Mouse (Mus musculus) midbrain, postnatal 0 days (tissue): ENCODE results near the gene Arhgef12. TPM values are rescaled to one million over a fixed set of nuclear protein-coding genes. Genes with fewer than 3 reads are reported as not detected.
A peak's percentile ranks its signal among the peaks of the same experiment; 100 is the strongest.

ENCODE experiments used
- ATAC-seq: fragments of 200-750 bp; cut with Nextera tagmentation; 2 replicates; pipeline ENCODE4 v1.8.0; 2017; ENCODE audit warnings: moderate number of reproducible peaks, mild to moderate bottlenecking, moderate TSS enrichment, moderate library complexity; ENCODE audit not compliant: low FRiP score
- DNase-seq: peaks from one replicate; pipeline ENCODE4 v3.0.0-alpha.2; 2015; ENCODE audit warnings: low spot score
- H3K27ac ChIP-seq: fragments of 300-500 bp; sonication (generic); 2 replicates; pipeline ENCODE4 v1.5.1; 2014; ENCODE audit warnings: low read depth, mild to moderate bottlenecking, low read length, mixed read lengths
- H3K27me3 ChIP-seq: fragments of 300-500 bp; sonication (generic); 2 replicates; pipeline ENCODE4 v1.6.1; 2014; ENCODE audit warnings: low read length, control low read depth, mixed read lengths; ENCODE audit not compliant: insufficient read depth
- H3K36me3 ChIP-seq: fragments of 300-500 bp; sonication (generic); 2 replicates; pipeline ENCODE4 v1.6.1; 2014; ENCODE audit warnings: low read length, control low read depth, mixed read lengths; ENCODE audit not compliant: insufficient read depth
- H3K4me1 ChIP-seq: fragments of 300-500 bp; sonication (generic); 2 replicates; pipeline ENCODE4 v1.6.1; 2014; ENCODE audit warnings: mild to moderate bottlenecking, control low read depth, antibody characterized with exemption, low read length, mixed read lengths; ENCODE audit not compliant: insufficient read depth
- H3K4me2 ChIP-seq: fragments of 300-500 bp; sonication (generic); 2 replicates; pipeline ENCODE4 v1.6.1; 2014; ENCODE audit warnings: low read depth, mild to moderate bottlenecking, low read length, mixed read lengths; ENCODE audit not compliant: poor library complexity, severe bottlenecking
- H3K4me3 ChIP-seq: fragments of 300-500 bp; sonication (generic); 2 replicates; pipeline ENCODE4 v1.5.1; 2014; ENCODE audit warnings: low read depth, mild to moderate bottlenecking, low read length, moderate library complexity
- H3K9ac ChIP-seq: fragments of 300-500 bp; sonication (generic); replicated peaks from 2 replicates; pipeline ENCODE4 v1.6.1; 2014; ENCODE audit warnings: mild to moderate bottlenecking, low read length, moderate library complexity, mixed read lengths; ENCODE audit not compliant: poor library complexity, severe bottlenecking
- H3K9me3 ChIP-seq: fragments of 300-500 bp; sonication (generic); 2 replicates; pipeline ENCODE4 v1.6.1; 2016; ENCODE audit warnings: low read length, control low read depth
- CTCF ChIP-seq: IDR thresholded peaks from 2 replicates; pipeline ENCODE4 v1.5.1; 2016; ENCODE audit warnings: antibody characterized with exemption, mild to moderate bottlenecking
- WGBS: fragments of 180-500 bp; shearing (Covaris S2); extraction: QIAGEN DNeasy Blood & Tissue Kit; methylation state at CpG from one replicate; pipeline ENCODE4 v1.1.7; 2014; 5-methylcytosine and 5-hydroxymethylcytosine counted together
- polyA plus RNA-seq: library from polyadenylated mRNA; unstranded; fragments of >200 nt; fragmentation: Nextera tagmentation; extraction: Ambion mirVana; gene quantifications from 2 replicates; pipeline ENCODE4 v1.2.1, GENCODE M21; 2015
- total RNA-seq: library from RNA; depleted of rRNA; stranded (reverse); fragments of >200 nt; gene quantifications from 2 replicates; pipeline ENCODE4 v1.2.3, GENCODE M21; 2014

The Arhgef12 gene
- total and polyA plus RNA-seq, 2 experiments from 2014 or later, result 17.0 to 97.1 TPM

GRCm38 (mm10) chr9:43145196-43145595, 38.2 kb upstream of the Arhgef12 start:
- no peaks in the 10 kb centered on the region for H3K27me3 ChIP-seq
- no peaks in the 10 kb centered on the region for H3K4me1 ChIP-seq
- DNase-seq (no peak), ATAC-seq (no peak)
- 85% methylated on average over 4 of the region's 4 CpGs for WGBS
- H3K4me3 ChIP-seq, result no peak overlapping the region
- no peak overlapping the region for H3K27ac ChIP-seq
- no peaks in the 10 kb centered on the region for H3K9me3 ChIP-seq
- H3K4me2 ChIP-seq, result no peak overlapping the region
- no peak for TF ChIP-seq CTCF
- no peaks in the 10 kb centered on the region for H3K36me3 ChIP-seq
- H3K9ac ChIP-seq, result no peak overlapping the region

DNA sequence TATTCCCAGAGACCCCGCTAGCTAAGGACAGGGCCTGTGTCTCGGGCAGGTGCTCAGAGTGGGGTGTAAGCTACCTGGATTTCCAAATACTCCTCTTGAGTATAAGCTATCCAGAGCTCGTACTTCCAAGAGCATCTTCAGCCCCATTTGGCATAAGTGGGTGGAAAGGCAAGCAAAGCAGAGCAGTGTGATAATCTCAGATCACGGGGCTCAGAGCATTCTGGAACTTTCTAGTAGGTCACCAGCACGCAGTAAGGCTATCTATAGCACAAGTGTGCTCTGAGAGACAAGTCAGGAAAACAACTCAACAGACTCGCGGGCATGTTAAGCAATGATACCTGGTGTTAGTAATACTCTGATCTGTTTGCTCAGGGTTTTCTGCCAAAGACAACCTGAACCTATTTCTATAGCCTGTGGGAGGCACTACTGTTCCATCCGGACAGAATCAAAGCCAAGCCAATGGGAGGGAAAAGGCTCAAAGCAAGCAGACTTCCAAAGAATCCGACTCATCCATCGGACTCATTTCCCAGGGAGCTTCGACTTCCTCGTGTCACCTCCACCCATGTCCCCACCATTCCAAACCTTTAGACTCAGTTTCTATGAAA, 37.3 kb upstream of the Arhgef12 start:
- TF ChIP-seq CTCF, result peak; percentile 57
- H3K9ac ChIP-seq, result no peak overlapping the region
- H3K27ac ChIP-seq, result no peak overlapping the region
- no peak for ATAC-seq
- H3K9me3 ChIP-seq, result no peaks in the 10 kb centered on the region
- H3K4me3 ChIP-seq, result no peak overlapping the region
- peak; percentile 9 for DNase-seq
- no peaks in the 10 kb centered on the region for H3K27me3 ChIP-seq
- no peaks in the 10 kb centered on the region for H3K4me1 ChIP-seq
- H3K4me2 ChIP-seq, result no peak overlapping the region
- 72% methylated on average over 12 of the region's 12 CpGs for WGBS
- no peaks in the 10 kb centered on the region for H3K36me3 ChIP-seq

- H3K4me3 ChIP-seq, result no peak overlapping the region
- ATAC-seq (no peak), DNase-seq (peak; percentile 81)
- 11% methylated on average over 4 of the region's 4 CpGs for WGBS
- no peak overlapping the region for H3K4me2 ChIP-seq
- no peaks in the 10 kb centered on the region for H3K27me3 ChIP-seq
- TF ChIP-seq CTCF, result peak; percentile 97
- no peak overlapping the region for H3K27ac ChIP-seq
- no peaks in the 10 kb centered on the region for H3K9me3 ChIP-seq
- no peaks in the 10 kb centered on the region for H3K36me3 ChIP-seq
- H3K4me1 ChIP-seq, result no peaks in the 10 kb centered on the region
- H3K9ac ChIP-seq, result no peak overlapping the region
Observed at GRCm38 (mm10) chr9:43141839-43142238, 34.8 kb upstream of the Arhgef12 start.

DNA sequence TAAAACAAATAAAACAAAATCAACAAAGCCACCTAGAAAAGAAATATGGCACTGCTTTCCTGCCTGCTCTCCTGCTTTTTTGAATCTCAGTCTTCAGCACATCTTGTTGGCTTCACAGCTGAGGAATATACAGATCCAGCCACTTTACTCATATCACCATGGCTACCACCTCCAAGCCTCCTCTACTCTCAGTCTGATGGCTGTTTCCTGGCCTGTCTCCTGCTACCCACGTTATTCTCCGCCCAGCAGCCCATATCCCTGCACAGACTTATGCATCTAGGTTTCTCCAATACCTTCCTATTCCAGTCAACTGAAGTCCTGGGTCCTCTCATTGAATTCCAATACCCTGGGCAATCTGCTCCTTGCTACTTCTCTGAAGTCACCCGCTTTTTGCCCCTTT, 26.5 kb upstream of the Arhgef12 start:
- DNase-seq, result no peak
- TF ChIP-seq CTCF, result no peak

DNA sequence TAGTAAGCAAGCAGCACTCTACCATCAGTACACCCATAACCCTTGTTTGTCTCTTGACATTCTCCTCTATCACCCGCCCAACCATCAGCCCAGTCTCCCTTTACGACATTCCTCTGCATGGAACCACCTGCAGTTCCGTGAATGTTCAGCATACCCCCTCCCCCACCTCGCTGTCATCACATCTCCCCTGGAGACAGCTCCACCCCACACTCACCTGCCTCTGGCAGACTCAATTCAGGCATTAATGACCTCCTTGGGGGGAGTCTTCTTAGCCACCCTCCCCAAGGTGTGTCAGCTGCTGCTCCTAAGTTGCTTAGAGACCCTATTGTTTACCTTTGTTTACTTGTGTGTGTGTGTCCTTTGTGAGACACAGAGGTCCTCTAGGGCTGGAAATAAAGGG, 25.3 kb upstream of the Arhgef12 start:
- no peak overlapping the region for H3K9ac ChIP-seq
- no peak overlapping the region for H3K4me2 ChIP-seq
- H3K36me3 ChIP-seq, result no peaks in the 10 kb centered on the region
- H3K27ac ChIP-seq, result no peak overlapping the region
- H3K4me3 ChIP-seq, result no peak overlapping the region
- no peaks in the 10 kb centered on the region for H3K4me1 ChIP-seq
- no peak for TF ChIP-seq CTCF
- DNase-seq, result no peak
- no peaks in the 10 kb centered on the region for H3K9me3 ChIP-seq
- H3K27me3 ChIP-seq, result no peaks in the 10 kb centered on the region
- ATAC-seq, result no peak
- 51% methylated on average over 4 of the region's 4 CpGs for WGBS

More for the DNA sequence above, 26.5 kb upstream of the Arhgef12 start:
- ATAC-seq, result no peak
- Histone ChIP-seq H3K9me3 (no peaks in the 10 kb centered on the region), H3K4me1 (no peaks in the 10 kb centered on the region), H3K4me2 (no peak overlapping the region), H3K9ac (no peak overlapping the region), H3K27me3 (no peaks in the 10 kb centered on the region), H3K36me3 (no peaks in the 10 kb centered on the region), H3K4me3 (no peak overlapping the region), H3K27ac (no peak overlapping the region)
- WGBS, result 73% methylated on average over 3 of the region's 3 CpGs

GRCm38 (mm10) chr9:43131940-43132339, 24.9 kb upstream of the Arhgef12 start:
- ATAC-seq (no peak), DNase-seq (no peak)
- Histone ChIP-seq H3K4me1 (no peaks in the 10 kb centered on the region), H3K36me3 (no peaks in the 10 kb centered on the region), H3K27me3 (no peaks in the 10 kb centered on the region), H3K9me3 (no peaks in the 10 kb centered on the region), H3K9ac (no peak overlapping the region), H3K4me3 (no peak overlapping the region), H3K4me2 (no peak overlapping the region), H3K27ac (no peak overlapping the region)
- TF ChIP-seq CTCF, result no peak
- WGBS, result 80% methylated on average over 5 of the region's 5 CpGs
